Mouse (Mus musculus) cerebellum, postnatal 36 days (tissue): ENCODE data around the gene Ctsm.
"Not testable (repeated sequence)": the region's sequence is repeated elsewhere in the genome, so short reads cannot be mapped to it uniquely, and the experiment has no call there.

Experiments
- DNase-seq, 2 experiments: peaks; one replicate each; pipeline ENCODE4 v3.0.0; 2021 to 2022; ENCODE audit warnings: mixed read lengths in 2 of 2

Ctsm gene

DNA sequence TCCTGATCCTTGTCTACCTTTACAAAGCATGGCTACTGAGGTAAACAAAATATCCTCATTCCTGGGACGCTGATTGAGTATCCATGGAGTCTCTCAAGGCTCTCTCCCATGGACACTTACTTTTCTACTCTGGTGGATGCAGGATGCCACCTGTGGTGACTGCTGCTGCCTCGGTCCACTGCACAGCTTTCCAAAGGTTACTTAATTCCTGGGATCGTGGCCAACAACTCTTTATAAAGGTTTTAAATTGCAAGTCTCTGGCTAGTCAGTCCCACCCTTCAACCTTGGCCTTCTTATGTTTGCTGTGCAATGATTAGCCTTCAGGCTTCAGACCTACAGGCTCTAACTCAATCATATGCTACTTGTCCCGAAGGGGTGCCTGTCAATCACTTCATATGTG lies at the start of gene Ctsm:
Ctsm (minus strand) TSS at position 209 of the 400 bp plus-strand sequence.
- no peak for DNase-seq

DNA sequence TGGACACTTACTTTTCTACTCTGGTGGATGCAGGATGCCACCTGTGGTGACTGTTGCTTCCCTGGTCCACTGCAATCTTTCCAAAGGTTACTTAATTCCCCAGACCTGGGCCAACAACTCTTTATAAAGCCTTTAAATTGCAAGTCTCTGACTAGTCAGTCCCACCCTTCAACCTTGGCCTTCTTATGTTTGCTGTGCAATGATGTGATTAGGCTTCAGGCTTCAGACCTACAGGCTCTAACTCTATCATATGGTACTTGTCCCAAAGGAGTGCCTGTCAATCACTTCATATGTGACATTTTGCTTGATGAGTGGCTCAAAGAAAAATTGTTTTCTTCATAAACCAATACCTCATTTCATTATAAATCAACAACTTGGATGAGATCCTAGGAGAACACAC lies 28.4 kb upstream of the Ctsm start, which contains the start of gene Cts3:
Cts3 (minus strand) TSS at position 101 of the 400 bp plus-strand sequence.
- no peak for DNase-seq

DNA sequence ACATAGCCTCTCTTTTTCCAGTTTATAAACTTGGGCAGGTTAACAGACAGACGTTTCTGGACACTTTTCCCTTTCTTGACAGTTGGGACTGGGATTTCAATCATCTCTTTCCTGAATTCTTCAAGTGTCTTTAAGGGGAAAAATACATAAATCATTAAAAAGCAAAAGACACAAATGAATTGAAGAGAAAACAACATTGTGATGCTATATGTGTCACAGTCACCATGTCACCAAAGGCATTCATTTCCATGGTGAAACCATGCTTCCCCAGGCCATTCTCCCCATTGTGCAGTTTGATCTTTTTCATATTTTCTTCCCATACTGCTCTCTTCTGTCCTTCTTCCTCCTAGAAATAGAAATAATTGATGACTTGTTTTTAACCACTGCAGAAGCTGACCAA lies 26.4 kb upstream of the Ctsm start, which contains the start of gene Gm49352:
Gm49352 (minus strand) TSS at position 101 of the 400 bp plus-strand sequence.
- DNase-seq: not testable (repeated sequence)
